8 mouse cellular contexts compared by ENCODE assay signal in genomic region chr4:34614630-34615094, GRCm38 (mm10). TPM values are rescaled to one million over a fixed set of nuclear protein-coding genes. Genes with fewer than 3 reads are reported as not detected.
DNase-seq lines count a peak whose midpoint lies in the region; ATAC-seq and TF ChIP-seq lines count a peak whose summit lies in the region.

Gene Orc3, minus strand, starts transcription at chr4:34614944.
Gene Rars2, plus strand, starts transcription at chr4:34614957.

- no peaks in the 10 kb centered on the region for H3K27me3 ChIP-seq in CH12.LX (replicated peaks)
- H3K27me3 ChIP-seq in forebrain, embryonic 12.5 days, result no peaks in the 10 kb centered on the region
- H3K27me3 ChIP-seq in heart, postnatal 0 days (ENCODE audit: control insufficient read depth, insufficient read depth, low read length), result no peaks in the 10 kb centered on the region
- no peaks in the 10 kb centered on the region for H3K27me3 ChIP-seq in liver, embryonic 16.5 days (ENCODE audit: control insufficient read depth, insufficient read depth, low read depth, low read length)
- no peaks in the 10 kb centered on the region for H3K27me3 ChIP-seq in neural tube, embryonic 13.5 days
- H3K27me3 ChIP-seq in testis, adult 2 months (ENCODE audit: control insufficient read depth, insufficient read depth, low read length), result no peaks in the 10 kb centered on the region

- peak; percentile 98 for ATAC-seq in forebrain, embryonic 12.5 days (ENCODE audit: low FRiP score)
- ATAC-seq in heart, postnatal 0 days (ENCODE audit: insufficient read depth, low read depth), result peak; percentile 99
- ATAC-seq in liver, embryonic 16.5 days (ENCODE audit: low read depth), result peak; percentile 99
- ATAC-seq in neural tube, embryonic 13.5 days (ENCODE audit: low read depth), result peak; percentile 99

- peaks cover 5 to 28% of the 10 kb centered on the region in 2 experiments for H3K36me3 ChIP-seq in CH12.LX (replicated peaks in 1 of 2; ENCODE audit: control insufficient read depth in 1 of 2, insufficient read depth in 1 of 2, low read length in 1 of 2)
- peaks cover 2% of the 10 kb centered on the region for H3K36me3 ChIP-seq in forebrain, embryonic 12.5 days (replicated peaks)
- peaks cover 3% of the 10 kb centered on the region; the same call in 1 of the 2 replicates for H3K36me3 ChIP-seq in heart, postnatal 0 days (replicated peaks; ENCODE audit: control insufficient read depth, insufficient read depth, low read length)
- H3K36me3 ChIP-seq in liver, embryonic 16.5 days (ENCODE audit: control insufficient read depth, insufficient read depth), result peaks cover 2% of the 10 kb centered on the region; the same call in 1 of the 2 replicates
- H3K36me3 ChIP-seq in neural tube, embryonic 13.5 days, result peaks cover 3% of the 10 kb centered on the region; the same call in 1 of the 2 replicates
- H3K36me3 ChIP-seq in testis, adult 2 months (ENCODE audit: control insufficient read depth, insufficient read depth, low read length), result no peaks in the 10 kb centered on the region

- H3K9ac ChIP-seq in CH12.LX (ENCODE audit: insufficient read depth, low read depth), result peak within 1 kb of the TSS; percentile 92
- peak within 1 kb of the TSS; percentile 89 for H3K9ac ChIP-seq in forebrain, embryonic 12.5 days
- peak within 1 kb of the TSS; percentile 81 for H3K9ac ChIP-seq in heart, postnatal 0 days (replicated peaks; ENCODE audit: low read depth, low read length)
- peak within 1 kb of the TSS; percentile 92 for H3K9ac ChIP-seq in liver, embryonic 16.5 days (ENCODE audit: low read depth, low read length)
- H3K9ac ChIP-seq in neural tube, embryonic 13.5 days, result peak within 1 kb of the TSS; percentile 86

- no peak; a peak in 1 of 4 replicates for TF ChIP-seq CTCF in CH12.LX (conservative IDR thresholded peaks at IDR 0.05 in 1 of 2, IDR thresholded peaks at IDR 0.05 in 1 of 2; ENCODE audit: low read depth in 2 of 2, low read length in 2 of 2)
- peak; percentile 19; the same call in 1 of the 2 replicates for TF ChIP-seq CTCF in heart, postnatal 0 days (IDR thresholded peaks at IDR 0.05; ENCODE audit: low read depth)
- no peak for TF ChIP-seq CTCF in testis, adult 2 months (IDR thresholded peaks at IDR 0.05; ENCODE audit: control insufficient read depth, insufficient read depth, insufficient replicate concordance, low read depth, low read length)

- WGBS in forebrain, embryonic 12.5 days, result under 1% methylated on average over 38 of the region's 42 CpGs
- under 1% methylated on average over 42 of the region's 42 CpGs for WGBS in heart, postnatal 0 days
- under 1% methylated on average over 42 of the region's 42 CpGs for WGBS in liver, embryonic 16.5 days (ENCODE audit: insufficient replicate concordance)
- WGBS in neural tube, embryonic 13.5 days, result under 1% methylated on average over 42 of the region's 42 CpGs

- dilution Hi-C loops in CH12.LX (cut with MboI; ENCODE audit: extremely low pct_ligation_motif_present, extremely low pct_unique_long_range_greater_than_20kb, low sequenced_read_pairs), result no loop called here

- peak within 1 kb of the TSS; percentile 57; the same call in 1 of the 2 replicates for H3K27ac ChIP-seq in CH12.LX (ENCODE audit: insufficient read depth, low read depth)
- H3K27ac ChIP-seq in forebrain, embryonic 12.5 days, result peak within 1 kb of the TSS; percentile 85
- peak within 1 kb of the TSS; percentile 81 for H3K27ac ChIP-seq in heart, postnatal 0 days (ENCODE audit: low read depth)
- peak within 1 kb of the TSS; percentile 90 for H3K27ac ChIP-seq in liver, embryonic 16.5 days (ENCODE audit: low read length)
- H3K27ac ChIP-seq in neural tube, embryonic 13.5 days (replicated peaks), result peak within 1 kb of the TSS; percentile 88
- H3K27ac ChIP-seq in testis, adult 2 months (ENCODE audit: control insufficient read depth, insufficient read depth, low read depth, low read length), result peak within 1 kb of the TSS; percentile 87

- H3K4me2 ChIP-seq in CH12.LX (ENCODE audit: insufficient read depth, low read depth, poor library complexity, severe bottlenecking), result peak within 1 kb of the TSS; percentile 81
- H3K4me2 ChIP-seq in forebrain, embryonic 12.5 days, result peak within 1 kb of the TSS; percentile 88
- H3K4me2 ChIP-seq in heart, postnatal 0 days (ENCODE audit: low read depth, low read length), result peak within 1 kb of the TSS; percentile 72
- peak within 1 kb of the TSS; percentile 76 for H3K4me2 ChIP-seq in liver, embryonic 16.5 days (ENCODE audit: low read depth, low read length)
- peak within 1 kb of the TSS; percentile 81 for H3K4me2 ChIP-seq in neural tube, embryonic 13.5 days

- H3K4me3 ChIP-seq in CH12.LX (replicated peaks in 1 of 3; ENCODE audit: low read depth in 2 of 3, low read length in 2 of 3, poor library complexity in 1 of 3), result peak within 1 kb of the TSS; percentile 89 to 100 (median 90)
- H3K4me3 ChIP-seq in forebrain, embryonic 12.5 days (replicated peaks), result peak within 1 kb of the TSS; percentile 80
- peak within 1 kb of the TSS; percentile 82 for H3K4me3 ChIP-seq in heart, postnatal 0 days (ENCODE audit: low read depth, low read length)
- H3K4me3 ChIP-seq in liver, embryonic 16.5 days (ENCODE audit: low read depth, low read length), result peak within 1 kb of the TSS; percentile 92
- H3K4me3 ChIP-seq in neural tube, embryonic 13.5 days, result peak within 1 kb of the TSS; percentile 81
- peak within 1 kb of the TSS; percentile 97 for H3K4me3 ChIP-seq in testis, adult 2 months (ENCODE audit: control insufficient read depth, low read depth, low read length)

- peak; percentile 88 for DNase-seq in CH12.LX (ENCODE audit: extremely low read depth)
- DNase-seq in c-Kit-positive CD71-positive TER-119-negative erythroid progenitor cells, embryonic 14.5 days (ENCODE audit: low read depth), result peak; percentile 88
- peak; percentile 89 for DNase-seq in heart, postnatal 0 days (ENCODE audit: low spot score)
- peak; percentile 94 to 96 for DNase-seq in kidney, postnatal 4 days

- no peak for TF ChIP-seq RAD21 in CH12.LX (IDR thresholded peaks at IDR 0.05; ENCODE audit: low read depth, low read length)

- in situ Hi-C loops in CH12.LX (cut with MboI; ENCODE audit: low pct_ligation_motif_present, low pct_unique_long_range_greater_than_20kb, low sequenced_read_pairs), result no loop called here

- peak; percentile 95 for TF ChIP-seq POLR2A in CH12.LX (IDR thresholded peaks at IDR 0.05; ENCODE audit: low read depth, low read length)
- TF ChIP-seq POLR2A in testis, adult 2 months (IDR thresholded peaks at IDR 0.05; ENCODE audit: control insufficient read depth, low read depth, low read length), result peak; percentile 93

- H3K9me3 ChIP-seq in CH12.LX (replicated peaks; ENCODE audit: low read length), result no peaks in the 10 kb centered on the region
- no peaks in the 10 kb centered on the region for H3K9me3 ChIP-seq in forebrain, embryonic 12.5 days
- H3K9me3 ChIP-seq in heart, postnatal 0 days (replicated peaks; ENCODE audit: control insufficient read depth, low read length), result no peaks in the 10 kb centered on the region
- H3K9me3 ChIP-seq in liver, embryonic 16.5 days (replicated peaks; ENCODE audit: control insufficient read depth, low read length), result no peaks in the 10 kb centered on the region
- no peaks in the 10 kb centered on the region for H3K9me3 ChIP-seq in neural tube, embryonic 13.5 days

- H3K4me1 ChIP-seq in CH12.LX (ENCODE audit: control insufficient read depth in 1 of 2, insufficient read depth in 2 of 2), result peaks cover 0 to 37% of the 10 kb centered on the region in 2 experiments; a peak in 2 of 4 replicates
- peaks cover 23% of the 10 kb centered on the region for H3K4me1 ChIP-seq in forebrain, embryonic 12.5 days
- peaks cover 22% of the 10 kb centered on the region for H3K4me1 ChIP-seq in heart, postnatal 0 days (ENCODE audit: control insufficient read depth, insufficient read depth)
- H3K4me1 ChIP-seq in liver, embryonic 16.5 days (ENCODE audit: control insufficient read depth, low read depth, low read length), result peaks cover 16% of the 10 kb centered on the region
- H3K4me1 ChIP-seq in neural tube, embryonic 13.5 days (replicated peaks), result peaks cover 26% of the 10 kb centered on the region
- peaks cover 11% of the 10 kb centered on the region for H3K4me1 ChIP-seq in testis, adult 2 months (ENCODE audit: control insufficient read depth, insufficient read depth, low read length)

- H3K79me2 ChIP-seq in CH12.LX (replicated peaks; ENCODE audit: control insufficient read depth, extremely low read depth, insufficient read depth, poor library complexity, severe bottlenecking), result peaks cover 51% of the 10 kb centered on the region

- no peak for TF ChIP-seq EP300 in CH12.LX (IDR thresholded peaks at IDR 0.05; ENCODE audit: low read length)
- TF ChIP-seq EP300 in heart, postnatal 0 days (IDR thresholded peaks at IDR 0.05; ENCODE audit: low read depth), result no peak

TF ChIP-seq in CH12.LX, 34 proteins besides CTCF, POLR2A, EP300 and RAD21 (continues in another document):
- no peak for TF ChIP-seq USF1 (IDR thresholded peaks at IDR 0.05; ENCODE audit: low read depth, low read length)
- no peak for TF ChIP-seq BHLHE40 (IDR thresholded peaks at IDR 0.05; ENCODE audit: low read depth, low read length)
- no peak for TF ChIP-seq PAX5 (IDR thresholded peaks at IDR 0.05; ENCODE audit: low read length)
- TF ChIP-seq USF2 (conservative IDR thresholded peaks at IDR 0.05; ENCODE audit: low read depth, low read length), result no peak
- peak; percentile 66 for TF ChIP-seq MEF2A (IDR thresholded peaks at IDR 0.05; ENCODE audit: borderline replicate concordance, low read depth, low read length)

RNA-seq across cellular contexts. Expression of gene Orc3, which starts in this region (rescaled TPM):
- total RNA-seq in CH12.LX (2012; rRNA removed), result 65.7 and 68.2 TPM in 2 replicates
- 156 and 163 TPM in 2 replicates for total RNA-seq in CH12.LX (2014; rRNA removed)
- polyA plus RNA-seq in CH12.LX (2012; ENCODE audit: insufficient read length, low read depth), result 81.0 and 86.7 TPM in 2 replicates
- polyA plus RNA-seq in forebrain, embryonic 12.5 days (2016; fragmentation: Nextera tagmentation; extraction: Ambion mirVana), result 118 and 120 TPM in 2 replicates
- 41.0 and 47.8 TPM in 2 replicates for total RNA-seq in heart, postnatal 0 days (2014; rRNA removed; ENCODE audit: low replicate concordance)
- polyA plus RNA-seq in heart, postnatal 0 days (2015; fragmentation: Nextera tagmentation; extraction: Ambion mirVana), result 50.0 and 51.4 TPM in 2 replicates
- polyA plus RNA-seq in liver, embryonic 16.5 days (2015; fragmentation: Nextera tagmentation; extraction: Ambion mirVana), result 36.8 and 38.9 TPM in 2 replicates
- polyA plus RNA-seq in neural tube, embryonic 13.5 days (2015; fragmentation: Nextera tagmentation; extraction: Ambion mirVana), result 85.6 and 94.2 TPM in 2 replicates
- polyA plus RNA-seq in testis, adult 2 months (2012; rRNA removed), result 11.9 and 14.1 TPM in 2 replicates

RNA-seq across cellular contexts. Expression of gene Rars2, which starts in this region (rescaled TPM):
- total RNA-seq in CH12.LX (2012; rRNA removed) (44.8 and 45.4 TPM in 2 replicates), CH12.LX (2014; rRNA removed) (72.6 and 81.7 TPM in 2 replicates)
- polyA plus RNA-seq in CH12.LX (2012; ENCODE audit: insufficient read length, low read depth), result 61.4 and 73.1 TPM in 2 replicates
- polyA plus RNA-seq in forebrain, embryonic 12.5 days (2016; fragmentation: Nextera tagmentation; extraction: Ambion mirVana), result 76.0 and 83.7 TPM in 2 replicates
- total RNA-seq in heart, postnatal 0 days (2014; rRNA removed; ENCODE audit: low replicate concordance), result 19.4 and 93.2 TPM in 2 replicates
- 49.7 and 51.2 TPM in 2 replicates for polyA plus RNA-seq in heart, postnatal 0 days (2015; fragmentation: Nextera tagmentation; extraction: Ambion mirVana)
- 21.7 and 24.6 TPM in 2 replicates for polyA plus RNA-seq in liver, embryonic 16.5 days (2015; fragmentation: Nextera tagmentation; extraction: Ambion mirVana)
- polyA plus RNA-seq in neural tube, embryonic 13.5 days (2015; fragmentation: Nextera tagmentation; extraction: Ambion mirVana), result 61.4 and 64.3 TPM in 2 replicates
- 10.6 and 13.7 TPM in 2 replicates for polyA plus RNA-seq in testis, adult 2 months (2012; rRNA removed)

Comparison
In these comparisons a context has a peak if more than half of its experiments do, and no peak if none do; other contexts are left out.
1. Peak in every context shown above with its lines: DNase-seq, ATAC-seq, H3K4me3 ChIP-seq and H3K27ac ChIP-seq.